Mouse (Mus musculus) MN1 (cell line): ENCODE measurements around the gene Gm49630.
A peak's percentile ranks its signal among the peaks of the same experiment; 100 is the strongest.
"Not testable (repeated sequence)": the region's sequence is repeated elsewhere in the genome, so short reads cannot be mapped to it uniquely, and the experiment has no call there.

Source experiments
- DNase-seq: peaks from one replicate; pipeline ENCODE4 v3.0.0-alpha.2; 2016; ENCODE audit warnings: low spot score

Gene Gm49630

GRCm38 (mm10) chr17:7366676-7367374 lies 5.0 kb downstream of the Gm49630 start:
- DNase-seq: not testable (repeated sequence)

- not testable (repeated sequence) for DNase-seq
These were observed 5.5 kb downstream of the Gm49630 start for GRCm38 (mm10) chr17:7366265-7366664.

DNA sequence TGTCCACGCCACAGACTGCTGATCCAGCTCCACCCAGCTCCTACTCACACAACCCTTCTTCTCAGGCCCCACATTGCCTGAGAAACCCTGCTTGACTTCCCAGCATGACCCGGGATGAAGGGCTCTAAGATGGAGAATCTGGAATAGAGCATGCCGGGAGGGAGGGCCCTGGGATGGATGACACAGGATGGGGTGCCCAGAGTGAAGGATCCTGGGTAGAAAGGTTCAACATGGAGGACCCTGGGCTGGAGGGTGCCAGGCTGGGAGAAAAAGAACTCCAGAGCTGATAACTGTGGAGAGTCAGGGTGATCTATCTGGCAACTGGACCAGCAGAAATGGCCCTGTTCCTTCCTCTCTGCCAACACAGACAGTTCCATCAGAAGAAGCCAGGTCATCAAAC lies 6.2 kb downstream of the Gm49630 start:
- DNase-seq: not testable (repeated sequence)

DNA sequence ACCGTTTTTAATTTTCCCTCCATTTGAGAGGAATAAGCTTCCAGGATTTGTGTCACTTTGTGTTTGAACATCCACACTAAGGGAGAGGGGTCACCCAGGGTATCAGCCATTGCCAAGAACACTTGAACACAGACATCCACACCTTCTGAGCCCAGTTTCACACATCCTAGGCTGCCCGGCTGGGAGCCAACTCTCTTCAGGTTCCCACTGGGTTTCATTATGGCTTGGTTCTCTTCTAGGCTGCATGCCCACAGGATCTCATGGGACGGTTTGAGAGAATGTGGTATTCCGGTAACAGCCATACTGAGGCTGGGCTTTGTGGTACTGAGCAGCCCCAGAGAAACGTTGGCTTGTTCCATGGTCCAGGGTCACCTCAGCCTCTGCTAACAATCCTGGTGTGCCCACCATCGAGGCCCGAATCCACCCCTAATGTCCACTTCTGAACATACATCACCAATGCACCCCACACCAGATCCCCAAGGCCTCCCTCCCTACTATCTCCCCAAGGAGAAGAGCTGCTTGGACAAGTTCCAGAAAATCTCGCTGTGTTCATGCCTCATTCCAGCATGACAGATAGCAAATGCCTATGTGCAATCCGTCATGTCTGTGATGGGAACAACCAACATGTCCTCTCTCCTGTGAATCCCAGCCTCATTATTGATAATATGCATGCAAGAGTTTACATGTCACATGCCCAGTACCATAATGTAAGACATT lies 10.9 kb downstream of the Gm49630 start:
- DNase-seq: not testable (repeated sequence)

- not testable (repeated sequence) for DNase-seq
These were observed 12.0 kb downstream of the Gm49630 start for GRCm38 (mm10) chr17:7359806-7360205.

- DNase-seq: not testable (repeated sequence)
These were observed 19.2 kb downstream of the Gm49630 start, which contains the start of gene Ttll2 for GRCm38 (mm10) chr17:7352596-7352995. Gene Ttll2, minus strand, starts transcription at chr17:7352696.

GRCm38 (mm10) chr17:7348765-7349164 lies 23.0 kb downstream of the Gm49630 start:
- not testable (repeated sequence) for DNase-seq

- DNase-seq: not testable (repeated sequence)
These were observed 34.4 kb downstream of the Gm49630 start for GRCm38 (mm10) chr17:7337381-7337780.

DNA sequence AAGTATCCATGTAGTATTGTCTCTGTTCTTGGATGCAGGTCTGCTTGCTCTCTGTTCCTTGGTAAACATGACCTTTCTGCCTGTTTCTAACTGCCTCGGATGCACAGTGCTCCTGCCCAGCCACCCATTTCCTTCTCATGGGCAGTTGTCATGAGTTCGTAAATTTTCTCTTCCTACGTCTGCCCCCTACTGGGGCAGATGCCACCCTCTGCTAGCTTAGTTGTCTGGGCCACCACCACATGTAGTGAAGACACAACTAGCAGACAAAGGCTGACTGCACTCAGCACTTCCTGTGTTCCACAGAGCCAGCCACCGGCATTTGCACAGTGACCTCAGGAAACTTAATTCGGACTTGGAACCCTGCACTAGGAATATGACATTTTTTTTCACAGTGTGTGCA lies 39.0 kb downstream of the Gm49630 start:
- not testable (repeated sequence) for DNase-seq

- not testable (repeated sequence) for DNase-seq
These were observed 45.4 kb downstream of the Gm49630 start for GRCm38 (mm10) chr17:7326415-7326814.

DNA sequence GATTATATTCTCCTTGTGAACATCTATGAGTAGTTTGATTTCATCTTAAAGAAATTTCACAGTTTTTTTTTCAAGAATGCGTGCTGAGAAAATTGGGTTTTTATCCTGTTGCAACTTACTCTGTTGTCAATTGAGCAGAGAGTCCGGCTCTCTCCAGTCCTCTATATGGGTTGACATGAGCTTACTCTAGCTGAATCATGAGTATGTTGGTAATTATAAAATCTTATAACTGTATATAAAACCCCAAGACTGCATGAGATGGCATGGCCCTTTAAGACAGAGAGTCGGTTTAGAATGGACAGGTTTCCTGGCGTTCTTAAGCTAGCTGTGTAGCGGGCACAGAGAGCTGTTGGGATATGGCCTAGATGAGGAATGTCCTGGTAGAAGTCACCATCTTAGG lies 47.4 kb downstream of the Gm49630 start, which contains the start of gene Tcp10a:
Gene Tcp10a, plus strand, starts transcription at position 301 of the 400 bp plus-strand sequence.
- not testable (repeated sequence) for DNase-seq

- DNase-seq: not testable (repeated sequence)
These were observed 52.0 kb downstream of the Gm49630 start for GRCm38 (mm10) chr17:7319789-7320188.

- not testable (repeated sequence) for DNase-seq
These were observed 55.9 kb downstream of the Gm49630 start for GRCm38 (mm10) chr17:7315693-7316382.

DNA sequence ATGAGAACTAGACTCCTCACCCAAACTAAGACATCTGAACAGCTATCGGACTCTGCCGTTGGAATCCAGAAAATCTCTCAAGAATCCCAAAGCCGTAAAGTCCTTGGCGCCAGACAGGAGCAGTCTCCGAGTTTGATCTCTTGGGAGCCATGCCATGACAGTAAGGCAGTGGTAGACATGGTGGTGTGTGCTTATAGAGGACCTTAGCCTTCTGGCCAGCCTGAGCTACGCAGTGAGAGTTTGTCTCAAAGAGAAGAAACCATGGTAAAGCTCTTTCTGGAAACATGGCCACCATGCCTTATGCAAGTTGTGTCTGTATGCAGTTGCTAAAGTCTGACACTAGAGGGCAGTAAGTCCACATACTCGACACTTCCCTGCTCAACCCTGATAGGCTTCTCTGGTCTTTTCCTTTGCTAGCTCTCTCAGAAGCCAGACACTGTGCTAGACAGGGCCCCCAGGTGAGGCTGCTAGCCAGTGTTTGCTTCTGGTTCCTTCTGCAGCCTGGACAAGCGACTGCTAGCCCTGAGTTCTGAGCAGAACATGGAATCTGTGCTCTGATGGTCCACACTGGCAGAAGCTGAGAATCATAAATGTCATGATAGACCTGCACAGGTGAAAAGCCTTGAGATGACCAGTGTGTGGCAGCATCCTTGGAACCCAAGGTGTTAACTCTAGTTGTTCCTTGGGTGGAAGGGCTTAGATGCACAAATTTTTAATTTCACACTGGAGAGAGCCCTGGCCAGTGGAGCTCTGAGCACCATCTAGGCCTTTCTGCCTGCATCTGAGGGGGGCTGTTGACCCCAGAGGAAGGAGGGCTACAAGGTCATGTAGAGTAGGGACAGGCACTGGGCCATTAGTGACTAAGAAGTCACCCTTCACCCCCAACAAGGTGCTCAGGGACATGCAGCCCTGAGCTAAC lies 65.2 kb downstream of the Gm49630 start:
- peak; percentile 5 for DNase-seq
